Mouse (Mus musculus): Measurements from ENCODE around the gene Zfp362. TPM values are rescaled to one million over a fixed set of nuclear protein-coding genes. Genes with fewer than 3 reads are reported as not detected.

The Zfp362 gene
- polyA plus RNA-seq, 1 experiment from 2014 or later, result 40.1 TPM

DNA sequence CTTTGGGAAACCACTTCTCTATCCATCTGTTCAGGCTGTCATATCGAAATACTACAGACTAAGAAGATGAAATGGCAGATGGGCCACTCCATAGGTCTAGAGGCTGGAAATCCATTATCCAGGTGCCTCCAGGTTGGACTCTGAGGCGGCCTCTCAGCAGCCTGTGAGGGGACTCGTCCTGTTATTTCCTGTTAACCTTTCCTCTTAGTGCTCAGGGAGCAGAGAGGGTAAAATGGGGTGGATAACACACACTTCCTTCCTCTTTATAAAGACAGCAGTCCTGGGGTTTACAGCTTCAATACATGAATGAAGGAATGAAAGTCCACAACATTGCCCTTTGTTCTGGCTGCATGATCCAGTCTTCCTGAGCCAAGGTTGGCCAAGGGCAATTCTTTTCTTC is 18.3 kb upstream of the Zfp362 start:
- Histone ChIP-seq H3K27ac (no peak overlapping the region), H3K9me3 (no peaks in the 10 kb centered on the region), H3K27me3 (replicated peaks) (no peaks in the 10 kb centered on the region), H3K4me1 (peaks cover 5% of the 10 kb centered on the region; the same call in 1 of the 2 replicates), H3K9ac (no peak overlapping the region), H3K4me3 (no peak overlapping the region), H3K4me2 (no peak overlapping the region), H3K36me3 (replicated peaks) (no peaks in the 10 kb centered on the region)
- no peak for ATAC-seq (replicated peaks)
- 82% methylated on average over 3 of the region's 3 CpGs for WGBS

- peaks cover 5% of the 10 kb centered on the region; the same call in 1 of the 2 replicates for H3K4me1 ChIP-seq
- ATAC-seq (replicated peaks), result no peak
- H3K36me3 ChIP-seq (replicated peaks), result no peaks in the 10 kb centered on the region
- no peak overlapping the region for H3K9ac ChIP-seq
- no peak overlapping the region for H3K4me3 ChIP-seq
- H3K27me3 ChIP-seq (replicated peaks), result no peaks in the 10 kb centered on the region
- H3K27ac ChIP-seq, result no peak overlapping the region
- WGBS, result 60% methylated on average over 12 of the region's 12 CpGs
- no peaks in the 10 kb centered on the region for H3K9me3 ChIP-seq
- H3K4me2 ChIP-seq, result no peak overlapping the region
Observed at GRCm38 (mm10) chr4:128820568-128820967, 14.7 kb upstream of the Zfp362 start.

DNA sequence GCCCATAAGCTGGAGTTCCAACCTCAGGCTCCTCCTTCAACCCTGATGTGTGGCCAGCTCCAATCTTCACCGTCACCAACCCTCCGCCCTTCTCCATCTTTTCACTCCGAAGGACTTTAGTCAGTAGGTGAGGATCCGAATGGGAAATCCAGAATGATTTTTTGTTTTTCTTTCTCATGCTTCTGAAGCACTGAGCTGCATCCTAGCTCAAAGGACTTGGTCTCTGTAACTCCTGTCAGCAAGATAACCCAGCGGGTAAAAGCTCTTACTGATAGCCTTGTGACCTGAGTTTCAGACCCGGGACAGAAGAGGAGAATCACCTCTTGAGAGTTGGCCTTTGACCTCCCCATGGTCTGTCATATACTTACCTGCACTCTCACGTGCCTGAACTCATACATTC is 11.2 kb upstream of the Zfp362 start:
- no peaks in the 10 kb centered on the region for H3K36me3 ChIP-seq (replicated peaks)
- peaks cover 6% of the 10 kb centered on the region for H3K4me1 ChIP-seq
- no peak for ATAC-seq (replicated peaks)
- H3K27me3 ChIP-seq (replicated peaks), result no peaks in the 10 kb centered on the region
- no peak overlapping the region for H3K9ac ChIP-seq
- 69% methylated on average over 7 of the region's 7 CpGs for WGBS
- H3K27ac ChIP-seq, result no peak overlapping the region
- no peak overlapping the region for H3K4me2 ChIP-seq
- H3K4me3 ChIP-seq, result no peak overlapping the region
- H3K9me3 ChIP-seq, result no peaks in the 10 kb centered on the region

- 13% methylated on average over 16 of the region's 16 CpGs for WGBS
Observed at GRCm38 (mm10) chr4:128811382-128812056, 5.7 kb upstream of the Zfp362 start.

DNA sequence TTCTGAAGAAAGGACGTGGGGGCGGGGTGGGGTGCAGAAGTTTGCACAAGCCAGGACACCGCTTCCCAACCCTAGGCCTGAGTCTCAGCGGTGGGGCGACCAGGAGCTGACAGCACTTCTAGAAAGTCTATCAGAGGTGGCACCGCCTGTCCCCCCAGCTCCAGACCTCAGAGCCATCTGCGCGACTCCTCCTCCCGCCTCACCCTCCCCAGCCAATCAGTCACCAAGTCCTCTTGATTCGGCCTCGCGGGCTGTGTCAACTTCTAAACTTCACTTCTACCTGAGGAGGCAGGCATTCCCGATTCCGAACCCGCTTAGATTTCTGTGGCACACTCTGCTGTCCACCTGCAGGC is 958 bp upstream of the Zfp362 start:
- peak; percentile 38; the same call in 1 of the 2 replicates for ATAC-seq (replicated peaks)
- peak overlapping the region; percentile 94 for H3K9ac ChIP-seq
- H3K27ac ChIP-seq, result peak overlapping the region; percentile 95
- H3K4me2 ChIP-seq, result peak overlapping the region; percentile 77
- H3K9me3 ChIP-seq, result no peaks in the 10 kb centered on the region
- WGBS, result under 1% methylated on average over 15 of the region's 15 CpGs
- no peaks in the 10 kb centered on the region for H3K36me3 ChIP-seq (replicated peaks)
- no peaks in the 10 kb centered on the region for H3K27me3 ChIP-seq (replicated peaks)
- H3K4me3 ChIP-seq, result peak overlapping the region; percentile 72
- peaks cover 44% of the 10 kb centered on the region for H3K4me1 ChIP-seq

More at GRCm38 (mm10) chr4:128811382-128812056, 5.7 kb upstream of the Zfp362 start:
- H3K4me3 ChIP-seq, result peak overlapping the region; percentile 49
- H3K4me2 ChIP-seq, result peak overlapping the region; percentile 70
- H3K27me3 ChIP-seq (replicated peaks), result no peaks in the 10 kb centered on the region
- no peaks in the 10 kb centered on the region for H3K36me3 ChIP-seq (replicated peaks)
- peak overlapping the region; percentile 72 for H3K27ac ChIP-seq
- peak; percentile 94 for ATAC-seq (replicated peaks)
- peaks cover 21% of the 10 kb centered on the region for H3K4me1 ChIP-seq
- H3K9me3 ChIP-seq, result no peaks in the 10 kb centered on the region
- peak overlapping the region; percentile 53 for H3K9ac ChIP-seq

DNA sequence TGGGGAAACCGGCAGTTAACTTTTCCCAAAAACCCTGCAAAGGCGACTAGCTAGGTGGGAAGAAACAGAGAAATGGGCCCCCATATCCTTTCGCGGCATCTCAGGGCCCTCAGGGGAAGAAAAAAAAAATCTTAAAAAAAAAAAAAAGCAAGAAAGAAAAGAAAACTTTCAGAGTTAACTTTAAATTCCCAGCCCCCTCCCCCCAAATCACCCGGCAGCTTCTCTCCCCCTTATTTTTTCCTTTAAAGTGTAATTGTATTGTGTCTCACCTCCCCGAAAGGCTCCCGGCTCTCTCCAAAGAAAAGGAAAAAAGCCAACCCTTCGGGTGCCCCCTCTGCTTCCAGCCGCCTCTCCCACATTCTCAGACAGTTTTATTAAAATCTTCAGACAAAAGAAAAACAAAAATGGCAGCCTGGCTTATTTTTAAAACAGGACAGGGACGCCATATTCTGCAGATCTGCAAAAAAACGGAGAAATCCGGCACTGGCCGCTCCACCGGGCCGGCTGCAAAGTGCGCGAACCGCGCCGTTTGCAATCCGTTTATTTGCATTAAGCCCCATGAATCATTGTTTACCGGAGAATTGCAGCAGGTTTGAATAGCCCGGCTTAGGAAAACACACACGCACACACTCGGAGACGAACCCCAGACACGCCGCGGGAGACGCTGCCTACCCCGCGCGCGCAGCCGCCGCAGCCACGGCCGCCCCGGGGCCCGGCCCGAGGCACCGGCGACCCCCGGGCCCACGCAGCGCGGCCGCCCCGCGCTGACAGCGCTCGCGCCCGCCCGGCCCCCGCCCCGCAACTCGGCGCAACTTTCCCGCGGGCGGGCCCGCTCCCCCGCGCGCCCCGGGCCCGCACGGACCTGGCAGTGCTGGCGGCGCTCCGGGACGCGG is 449 bp downstream of the Zfp362 start:
- Histone ChIP-seq H3K4me3 (peak overlapping the region; percentile 72), H3K4me1 (peaks cover 45% of the 10 kb centered on the region), H3K36me3 (replicated peaks) (no peaks in the 10 kb centered on the region), H3K27me3 (replicated peaks) (no peaks in the 10 kb centered on the region), H3K9me3 (no peaks in the 10 kb centered on the region), H3K4me2 (peak overlapping the region; percentile 77), H3K27ac (peak overlapping the region; percentile 95), H3K9ac (peak overlapping the region; percentile 94)
- WGBS, result under 1% methylated on average over 72 of the region's 74 CpGs
- no peak for ATAC-seq (replicated peaks)

DNA sequence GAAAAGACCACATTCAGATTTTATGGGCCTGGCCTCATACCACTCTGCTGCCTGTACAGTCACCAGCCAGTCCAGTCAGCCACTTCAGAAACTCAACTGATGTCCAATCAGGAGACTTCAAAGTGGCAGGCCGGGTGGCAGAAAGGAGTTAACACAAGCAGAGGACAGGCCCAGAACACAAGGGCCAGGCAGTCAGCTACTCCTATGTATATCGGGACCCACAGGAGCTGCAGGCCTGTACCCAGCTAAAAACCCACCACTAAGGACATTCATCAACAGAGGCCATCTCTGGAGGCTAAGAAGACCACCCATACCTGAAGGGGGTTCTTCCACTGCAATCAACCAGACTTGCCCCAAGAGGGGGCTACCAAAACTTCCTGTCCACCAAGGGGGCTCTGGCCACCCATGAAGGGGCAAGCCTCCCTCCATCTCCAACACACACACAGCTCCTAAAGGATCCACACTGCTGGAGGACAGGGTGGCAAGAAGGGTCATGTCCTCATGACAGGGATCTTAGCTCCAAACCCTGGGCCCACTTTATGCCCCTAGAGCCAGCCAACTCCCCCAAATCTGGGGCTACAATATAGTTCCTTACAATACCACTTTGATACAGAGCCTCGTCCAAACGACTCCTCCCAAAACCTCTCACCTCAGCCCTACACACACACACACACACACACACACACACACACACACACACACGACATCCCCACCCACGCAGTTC is 1.3 kb downstream of the Zfp362 start:
- H3K27ac ChIP-seq, result peak overlapping the region; percentile 95; the same call in 1 of the 2 replicates
- H3K9ac ChIP-seq, result peak overlapping the region; percentile 94
- H3K4me1 ChIP-seq, result peaks cover 50% of the 10 kb centered on the region
- peak overlapping the region; percentile 77 for H3K4me2 ChIP-seq
- no peaks in the 10 kb centered on the region for H3K9me3 ChIP-seq
- no peaks in the 10 kb centered on the region for H3K27me3 ChIP-seq (replicated peaks)
- peak overlapping the region; percentile 72 for H3K4me3 ChIP-seq
- no peaks in the 10 kb centered on the region for H3K36me3 ChIP-seq (replicated peaks)
- 2% methylated on average over 6 of the region's 6 CpGs for WGBS
- no peak for ATAC-seq (replicated peaks)

DNA sequence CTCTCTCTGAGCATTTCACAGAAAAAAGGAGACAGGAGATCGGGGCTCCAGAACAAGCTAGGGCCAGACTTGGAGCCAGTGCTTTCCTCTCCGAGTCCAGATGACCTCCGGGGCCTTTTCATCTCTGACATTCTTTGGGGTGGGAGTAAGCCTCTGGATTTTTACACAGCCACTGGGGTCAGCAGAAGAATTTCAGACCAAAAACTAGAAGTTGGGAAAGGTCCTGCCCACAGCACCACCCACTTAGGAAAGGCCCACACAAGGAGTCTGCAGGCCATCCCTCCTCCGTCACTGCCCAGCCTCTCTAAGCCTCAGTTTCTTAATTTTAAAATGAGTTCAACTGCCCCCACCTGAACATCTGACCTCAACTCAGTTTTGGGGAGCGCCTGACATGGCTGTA is 2.3 kb downstream of the Zfp362 start:
- WGBS, result 51% methylated on average over 5 of the region's 5 CpGs
- Histone ChIP-seq H3K4me3 (peak overlapping the region; percentile 72; the same call in 1 of the 2 replicates), H3K27me3 (replicated peaks) (no peaks in the 10 kb centered on the region), H3K36me3 (replicated peaks) (no peaks in the 10 kb centered on the region), H3K4me1 (peaks cover 60% of the 10 kb centered on the region), H3K27ac (no peak overlapping the region), H3K9ac (peak overlapping the region; percentile 94; the same call in 1 of the 2 replicates), H3K4me2 (peak overlapping the region; percentile 77), H3K9me3 (no peaks in the 10 kb centered on the region)
- no peak for ATAC-seq (replicated peaks)

- Histone ChIP-seq H3K9me3 (no peaks in the 10 kb centered on the region), H3K27ac (no peak overlapping the region), H3K9ac (0 out of 2 replicates have a peak overlapping the region, but pooled peaks have one; percentile 13), H3K4me2 (no peak overlapping the region), H3K36me3 (replicated peaks) (no peaks in the 10 kb centered on the region), H3K4me3 (no peak overlapping the region), H3K27me3 (replicated peaks) (no peaks in the 10 kb centered on the region), H3K4me1 (peaks cover 68% of the 10 kb centered on the region)
- WGBS, result 73% methylated on average over 9 of the region's 9 CpGs
- no peak for ATAC-seq (replicated peaks)
Observed at GRCm38 (mm10) chr4:128801675-128802465, 4.0 kb downstream of the Zfp362 start.

- Histone ChIP-seq H3K9ac (no peak overlapping the region), H3K9me3 (no peaks in the 10 kb centered on the region), H3K36me3 (replicated peaks) (no peaks in the 10 kb centered on the region), H3K4me2 (no peak overlapping the region), H3K4me3 (no peak overlapping the region), H3K4me1 (peaks cover 52% of the 10 kb centered on the region), H3K27me3 (replicated peaks) (no peaks in the 10 kb centered on the region), H3K27ac (no peak overlapping the region)
- WGBS, result 53% methylated on average over 8 of the region's 8 CpGs
- no peak for ATAC-seq (replicated peaks)
Observed at GRCm38 (mm10) chr4:128796788-128797187, 9.1 kb downstream of the Zfp362 start.

DNA sequence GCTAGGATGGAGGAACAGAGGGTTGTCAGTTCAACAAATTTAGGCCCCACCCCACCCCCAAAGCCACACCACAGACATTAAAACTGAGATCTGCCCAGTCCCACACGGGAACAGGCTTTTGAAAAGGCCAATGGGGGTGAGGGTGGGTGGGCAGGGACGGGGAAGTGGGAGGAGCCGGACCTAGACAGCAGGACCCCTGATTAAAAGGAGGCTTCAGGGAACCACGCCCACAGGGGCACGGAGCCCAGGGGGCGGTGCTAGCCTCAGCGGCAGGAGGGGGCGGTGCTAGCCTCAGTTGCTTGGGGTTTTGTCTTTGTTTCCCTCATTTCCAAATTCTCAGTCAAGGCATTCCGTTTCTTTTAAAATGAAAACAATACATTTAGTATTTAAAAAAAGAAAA is 10.2 kb downstream of the Zfp362 start:
- H3K9ac ChIP-seq, result no peak overlapping the region
- H3K4me2 ChIP-seq, result no peak overlapping the region
- no peak overlapping the region for H3K27ac ChIP-seq
- WGBS, result 4% methylated on average over 9 of the region's 9 CpGs
- H3K4me1 ChIP-seq, result peaks cover 43% of the 10 kb centered on the region
- no peaks in the 10 kb centered on the region for H3K9me3 ChIP-seq
- no peaks in the 10 kb centered on the region for H3K27me3 ChIP-seq (replicated peaks)
- no peak overlapping the region for H3K4me3 ChIP-seq
- H3K36me3 ChIP-seq (replicated peaks), result no peaks in the 10 kb centered on the region
- ATAC-seq (replicated peaks), result no peak

Data from midbrain, embryonic 15.5 days (tissue).